Mouse (Mus musculus): ENCODE results near the gene Akap14. TPM values are rescaled to one million over a fixed set of nuclear protein-coding genes. Genes with fewer than 3 reads are reported as not detected.
"Not testable (repeated sequence)": the region's sequence is repeated elsewhere in the genome, so short reads cannot be mapped to it uniquely, and the experiment has no call there.

Akap14 gene
- polyA plus RNA-seq, 1 experiment, result not detected

DNA sequence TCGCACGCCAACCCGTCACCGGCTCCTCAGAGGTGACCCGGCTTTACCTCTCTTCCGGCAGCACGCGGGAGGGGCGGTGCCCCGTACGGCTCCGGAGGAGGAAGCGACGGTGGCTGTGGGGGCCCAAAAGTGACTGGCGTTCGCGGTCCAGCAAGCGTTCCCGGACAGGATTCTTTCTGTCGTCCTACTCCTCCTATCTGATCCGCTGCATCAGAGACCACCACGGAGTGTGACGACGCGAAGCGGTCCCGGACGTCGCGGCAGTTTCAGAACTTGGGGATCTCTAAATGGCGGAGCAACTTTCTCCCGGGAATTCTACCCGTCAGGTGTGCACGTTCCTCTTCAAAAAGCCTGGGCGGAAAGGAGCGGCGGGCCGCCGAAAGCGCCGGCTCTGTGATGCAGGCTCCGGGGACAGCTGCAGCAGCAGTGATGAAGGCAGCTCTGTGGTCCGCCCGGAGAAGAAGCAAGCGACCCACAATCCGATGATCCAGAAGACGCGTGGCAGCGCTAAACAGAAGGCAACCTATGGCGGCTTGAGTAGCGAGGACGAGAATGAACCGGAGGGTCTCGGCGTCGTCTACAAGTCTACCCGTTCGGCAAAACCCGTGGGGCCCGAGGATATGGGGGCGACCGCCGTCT, 22.6 kb upstream of the Akap14 start, which contains the start of the genes Ndufa1 and Rnf113a1:
Gene Ndufa1 (minus strand): TSS at position 59 of the 639 bp plus-strand sequence.
Gene Rnf113a1 (plus strand): TSS at position 141 of the 639 bp plus-strand sequence.
- TF ChIP-seq TCF12 (IDR thresholded peaks at IDR 0.05; ENCODE audit: insufficient read depth, poor library complexity, severe bottlenecking) (no peak), CEBPB (IDR thresholded peaks at IDR 0.05; ENCODE audit: insufficient read depth, poor library complexity, severe bottlenecking) (no peak), POLR2A (IDR thresholded peaks at IDR 0.05; ENCODE audit: insufficient read length, low read depth) (peak; percentile 56)
- Histone ChIP-seq H3ac (ENCODE audit: control insufficient read depth, insufficient read length) (no peak within 1 kb of the TSS), H3K4me3 (peak within 1 kb of the TSS; percentile 65), H3K79me2 (ENCODE audit: control insufficient read depth, insufficient read depth) (no peaks in the 10 kb centered on the region), H3K4me2 (ENCODE audit: low read depth) (peak within 1 kb of the TSS; percentile 72), H3K36me3 (ENCODE audit: control insufficient read depth, insufficient read depth) (no peaks in the 10 kb centered on the region), H3K27me3 (ENCODE audit: control insufficient read depth, insufficient read depth, insufficient read length) (no peaks in the 10 kb centered on the region)

DNA sequence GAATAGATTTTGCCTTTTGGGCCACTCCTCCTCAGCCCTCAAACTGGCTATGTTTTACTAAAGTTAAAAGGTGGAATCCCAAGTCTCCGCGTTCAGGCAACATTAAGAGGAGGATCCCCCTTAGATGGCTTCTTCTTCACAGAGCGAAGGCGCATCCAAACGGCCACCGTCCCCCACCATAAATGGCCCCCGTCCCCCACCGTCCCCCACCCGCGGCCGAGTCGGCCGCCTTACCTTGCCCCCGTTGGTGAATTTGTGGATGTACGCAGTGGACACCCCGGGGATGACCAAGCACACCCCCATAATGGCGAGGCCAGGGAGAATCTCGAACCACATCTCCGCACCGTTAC, 22.1 kb upstream of the Akap14 start:
- Histone ChIP-seq H3K27me3 (ENCODE audit: control insufficient read depth, insufficient read depth, insufficient read length) (no peaks in the 10 kb centered on the region), H3K4me2 (ENCODE audit: low read depth) (peak overlapping the region; percentile 64), H3K36me3 (ENCODE audit: control insufficient read depth, insufficient read depth) (no peaks in the 10 kb centered on the region), H3K79me2 (ENCODE audit: control insufficient read depth, insufficient read depth) (no peaks in the 10 kb centered on the region), H3K4me3 (peak overlapping the region; percentile 65), H3ac (ENCODE audit: control insufficient read depth, insufficient read length) (no peak overlapping the region)
- TF ChIP-seq TCF12 (IDR thresholded peaks at IDR 0.05; ENCODE audit: insufficient read depth, poor library complexity, severe bottlenecking) (no peak), REST (IDR thresholded peaks at IDR 0.05; ENCODE audit: insufficient read depth, insufficient read length) (no peak), E2F4 (IDR thresholded peaks at IDR 0.05; ENCODE audit: insufficient read depth) (no peak), MYOD1 (IDR thresholded peaks at IDR 0.05; ENCODE audit: control insufficient read depth in 1 of 3, insufficient read length in 2 of 3, low read depth in 2 of 3) (no peak), USF1 (IDR thresholded peaks at IDR 0.05; ENCODE audit: low read depth) (no peak), POLR2A (IDR thresholded peaks at IDR 0.05; ENCODE audit: insufficient read length, low read depth) (no peak), SRF (IDR thresholded peaks at IDR 0.05; ENCODE audit: control insufficient read depth, insufficient read length, low read depth) (no peak), POLR2AphosphoS2 (IDR thresholded peaks at IDR 0.05; ENCODE audit: insufficient read length, low read depth) (no peak), MAX (IDR thresholded peaks at IDR 0.05; ENCODE audit: low read depth) (no peak), CEBPB (IDR thresholded peaks at IDR 0.05; ENCODE audit: insufficient read depth, poor library complexity, severe bottlenecking) (no peak), MYOG (IDR thresholded peaks at IDR 0.05; ENCODE audit: control insufficient read depth in 1 of 3, insufficient read depth in 1 of 3, insufficient read length in 2 of 3, low read depth in 2 of 3) (no peak), TCF3 (IDR thresholded peaks at IDR 0.05; ENCODE audit: insufficient read length, low read depth) (no peak)

- not testable (repeated sequence) for H3ac ChIP-seq (ENCODE audit: control insufficient read depth, insufficient read length); H3K79me2 ChIP-seq (ENCODE audit: control insufficient read depth, insufficient read depth); H3K36me3 ChIP-seq (ENCODE audit: control insufficient read depth, insufficient read depth); H3K27me3 ChIP-seq (ENCODE audit: control insufficient read depth, insufficient read depth, insufficient read length); H3K4me3 ChIP-seq; H3K4me2 ChIP-seq (ENCODE audit: low read depth)
These were observed 15.8 kb upstream of the Akap14 start for GRCm38 (mm10) chrX:37184401-37184800.

DNA sequence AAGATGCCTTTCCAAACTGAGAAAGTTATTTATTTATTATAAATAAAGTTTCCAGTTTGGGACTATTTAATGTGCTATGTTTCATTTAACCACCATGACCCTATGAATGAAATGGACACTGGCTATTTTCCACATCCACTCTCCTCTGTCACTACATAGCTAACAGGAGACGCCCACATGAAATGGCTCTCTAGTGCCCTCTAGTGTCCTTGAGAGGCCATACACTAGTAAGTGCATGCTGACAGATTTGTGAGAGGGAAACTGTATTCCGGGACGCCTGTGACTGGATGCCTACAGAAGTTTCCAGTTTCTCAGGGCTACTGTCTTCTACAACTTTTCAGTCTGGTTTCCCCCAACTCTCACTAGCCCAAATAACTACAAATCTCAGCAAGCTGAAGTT, 1.6 kb downstream of the Akap14 start:
- Histone ChIP-seq H3K36me3 (ENCODE audit: control insufficient read depth, insufficient read depth) (no peaks in the 10 kb centered on the region), H3K79me2 (ENCODE audit: control insufficient read depth, insufficient read depth) (no peaks in the 10 kb centered on the region)
- TF ChIP-seq E2F4 (IDR thresholded peaks at IDR 0.05; ENCODE audit: insufficient read depth) (no peak), TCF12 (IDR thresholded peaks at IDR 0.05; ENCODE audit: insufficient read depth, poor library complexity, severe bottlenecking) (no peak), MAX (IDR thresholded peaks at IDR 0.05; ENCODE audit: low read depth) (no peak), MYOG (IDR thresholded peaks at IDR 0.05; ENCODE audit: control insufficient read depth in 1 of 3, insufficient read depth in 1 of 3, insufficient read length in 2 of 3, low read depth in 2 of 3) (no peak), USF1 (IDR thresholded peaks at IDR 0.05; ENCODE audit: low read depth) (no peak), POLR2AphosphoS2 (IDR thresholded peaks at IDR 0.05; ENCODE audit: insufficient read length, low read depth) (no peak), CEBPB (IDR thresholded peaks at IDR 0.05; ENCODE audit: insufficient read depth, poor library complexity, severe bottlenecking) (no peak), REST (IDR thresholded peaks at IDR 0.05; ENCODE audit: insufficient read depth, insufficient read length) (no peak), MYOD1 (IDR thresholded peaks at IDR 0.05; ENCODE audit: control insufficient read depth in 1 of 3, insufficient read length in 2 of 3, low read depth in 2 of 3) (no peak), TCF3 (IDR thresholded peaks at IDR 0.05; ENCODE audit: insufficient read length, low read depth) (no peak), POLR2A (IDR thresholded peaks at IDR 0.05; ENCODE audit: insufficient read length, low read depth) (no peak), SRF (IDR thresholded peaks at IDR 0.05; ENCODE audit: control insufficient read depth, insufficient read length, low read depth) (no peak)

DNA sequence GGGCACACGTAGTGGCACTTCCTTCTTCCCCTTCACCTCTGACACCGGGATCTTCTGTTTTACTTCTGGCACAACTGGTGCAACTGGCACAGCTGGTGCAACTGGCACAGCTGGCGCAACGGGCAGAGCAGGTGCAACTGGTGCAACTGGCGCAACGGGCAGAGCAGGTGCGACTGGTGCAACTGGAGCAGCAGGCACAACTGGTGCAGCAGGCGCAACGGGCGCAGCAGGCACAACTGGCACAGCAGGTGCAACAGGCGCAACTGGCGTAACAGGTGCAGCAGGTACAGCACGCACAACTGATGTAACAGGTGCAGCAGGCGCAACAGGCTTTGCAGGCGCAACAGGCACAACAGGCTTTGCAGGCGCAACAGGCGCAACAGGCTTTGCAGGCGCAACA, 5.5 kb downstream of the Akap14 start:
- H3K36me3 ChIP-seq (ENCODE audit: control insufficient read depth, insufficient read depth), result no peaks in the 10 kb centered on the region
- H3K27me3 ChIP-seq (ENCODE audit: control insufficient read depth, insufficient read depth, insufficient read length), result no peaks in the 10 kb centered on the region
- no peak for TF ChIP-seq REST (IDR thresholded peaks at IDR 0.05; ENCODE audit: insufficient read depth, insufficient read length)
- TF ChIP-seq POLR2AphosphoS2 (IDR thresholded peaks at IDR 0.05; ENCODE audit: insufficient read length, low read depth), result no peak
- peak in 2 of 3 experiments; percentile 65 to 76 for TF ChIP-seq MYOD1 (IDR thresholded peaks at IDR 0.05; ENCODE audit: control insufficient read depth in 1 of 3, insufficient read length in 2 of 3, low read depth in 2 of 3)
- no peak for TF ChIP-seq USF1 (IDR thresholded peaks at IDR 0.05; ENCODE audit: low read depth)
- TF ChIP-seq E2F4 (IDR thresholded peaks at IDR 0.05; ENCODE audit: insufficient read depth), result no peak
- peak in 2 of 3 experiments; percentile 74 to 92 for TF ChIP-seq MYOG (IDR thresholded peaks at IDR 0.05; ENCODE audit: control insufficient read depth in 1 of 3, insufficient read depth in 1 of 3, insufficient read length in 2 of 3, low read depth in 2 of 3)
- TF ChIP-seq TCF12 (IDR thresholded peaks at IDR 0.05; ENCODE audit: insufficient read depth, poor library complexity, severe bottlenecking), result no peak
- no peak for TF ChIP-seq MAX (IDR thresholded peaks at IDR 0.05; ENCODE audit: low read depth)
- no peak for TF ChIP-seq SRF (IDR thresholded peaks at IDR 0.05; ENCODE audit: control insufficient read depth, insufficient read length, low read depth)
- no peak for TF ChIP-seq CEBPB (IDR thresholded peaks at IDR 0.05; ENCODE audit: insufficient read depth, poor library complexity, severe bottlenecking)
- TF ChIP-seq TCF3 (IDR thresholded peaks at IDR 0.05; ENCODE audit: insufficient read length, low read depth), result peak; percentile 66
- no peak for TF ChIP-seq POLR2A (IDR thresholded peaks at IDR 0.05; ENCODE audit: insufficient read length, low read depth)
- H3K4me2 ChIP-seq (ENCODE audit: low read depth), result no peak overlapping the region
- no peaks in the 10 kb centered on the region for H3K79me2 ChIP-seq (ENCODE audit: control insufficient read depth, insufficient read depth)
- H3ac ChIP-seq (ENCODE audit: control insufficient read depth, insufficient read length), result no peak overlapping the region
- no peak overlapping the region for H3K4me3 ChIP-seq

More for the DNA sequence above, 1.6 kb downstream of the Akap14 start:
- Histone ChIP-seq H3K27me3 (ENCODE audit: control insufficient read depth, insufficient read depth, insufficient read length) (no peaks in the 10 kb centered on the region), H3ac (ENCODE audit: control insufficient read depth, insufficient read length) (no peak overlapping the region), H3K4me3 (no peak overlapping the region), H3K4me2 (ENCODE audit: low read depth) (no peak overlapping the region)

Measured in myocyte (in vitro differentiated cells).